Mouse (Mus musculus): ENCODE data around the gene Selenof. TPM values are rescaled to one million over a fixed set of nuclear protein-coding genes. Genes with fewer than 3 reads are reported as not detected.

Gene Selenof
- 1,647 TPM for polyA plus RNA-seq (2014; fragmentation: Illumina TruSeq; extraction: RNeasy Lipid Tissue Mini Kit (QIAGEN cat#74804); ENCODE audit: low read depth, low replicate concordance)

DNA sequence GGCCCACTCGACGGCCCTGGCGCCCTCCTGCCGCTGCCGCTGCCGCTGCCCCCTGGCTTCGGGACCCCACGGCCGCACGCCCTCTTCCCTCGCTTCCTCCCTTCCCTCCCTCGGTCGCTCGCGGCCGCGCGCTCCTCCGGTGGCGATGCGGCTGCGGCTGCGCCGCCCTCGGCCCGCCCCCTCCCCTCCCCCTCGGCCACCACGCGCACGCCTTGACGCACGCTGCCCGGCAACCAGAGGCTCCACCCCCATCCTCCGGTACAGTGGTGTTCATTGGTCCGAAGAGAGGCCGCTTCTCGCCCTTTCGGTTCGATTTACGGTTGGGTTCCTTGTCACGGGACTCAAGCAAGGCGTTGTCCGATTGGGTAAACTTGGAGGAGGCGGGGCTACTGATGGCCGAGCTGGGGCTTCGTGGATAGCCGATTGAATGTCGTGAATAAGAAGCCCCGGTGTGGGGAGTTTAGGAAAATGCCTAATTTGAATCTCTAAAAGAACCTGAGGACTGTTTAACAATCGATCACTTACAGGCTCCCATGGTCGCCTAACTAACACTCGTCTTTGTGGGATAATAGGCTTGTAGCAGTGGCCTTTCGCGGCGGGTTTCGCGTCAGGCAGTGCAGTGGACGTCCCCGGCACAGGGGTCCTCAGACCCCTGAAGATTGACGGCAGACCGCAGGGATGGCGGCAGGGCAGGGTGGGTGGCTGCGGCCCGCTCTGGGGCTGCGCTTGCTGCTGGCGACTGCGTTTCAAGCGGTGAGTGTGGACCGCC, at the start of gene Selenof, which contains the start of gene Hs2st1:
TSS of gene Selenof (plus strand) at position 258 of the 769 bp plus-strand sequence.
TSS of gene Hs2st1 (minus strand) at position 135 of the 769 bp plus-strand sequence.

Other genes starting within 250 kb of the Selenof start
- gene Hs2st1, start 123 bp upstream of the Selenof start, polyA plus RNA-seq (2014; fragmentation: Illumina TruSeq; extraction: RNeasy Lipid Tissue Mini Kit (QIAGEN cat#74804); ENCODE audit: low read depth, low replicate concordance), result 39.0 TPM
- 280 TPM for gene Sh3glb1, start 150.0 kb downstream of the Selenof start, polyA plus RNA-seq (2014; fragmentation: Illumina TruSeq; extraction: RNeasy Lipid Tissue Mini Kit (QIAGEN cat#74804); ENCODE audit: low read depth, low replicate concordance)
- gene Clca3a1, start 190.7 kb downstream of the Selenof start, polyA plus RNA-seq (2014; fragmentation: Illumina TruSeq; extraction: RNeasy Lipid Tissue Mini Kit (QIAGEN cat#74804); ENCODE audit: low read depth, low replicate concordance), result 5.9 TPM
- not detected for gene Clca3a2, start 249.2 kb downstream of the Selenof start, polyA plus RNA-seq (2014; fragmentation: Illumina TruSeq; extraction: RNeasy Lipid Tissue Mini Kit (QIAGEN cat#74804); ENCODE audit: low read depth, low replicate concordance)

Data from adrenal gland, adult 10 weeks (tissue).